Mouse (Mus musculus): Measurements from ENCODE around the gene Zpbp2. TPM values are rescaled to one million over a fixed set of nuclear protein-coding genes. Genes with fewer than 3 reads are reported as not detected.

The Zpbp2 gene
- total RNA-seq (2014; rRNA removed) = 0.28 and 0.94 TPM in 2 replicates
- 0.09 TPM in 1 of 2 replicates, not detected in the other for polyA plus RNA-seq (2012; rRNA removed)

DNA sequence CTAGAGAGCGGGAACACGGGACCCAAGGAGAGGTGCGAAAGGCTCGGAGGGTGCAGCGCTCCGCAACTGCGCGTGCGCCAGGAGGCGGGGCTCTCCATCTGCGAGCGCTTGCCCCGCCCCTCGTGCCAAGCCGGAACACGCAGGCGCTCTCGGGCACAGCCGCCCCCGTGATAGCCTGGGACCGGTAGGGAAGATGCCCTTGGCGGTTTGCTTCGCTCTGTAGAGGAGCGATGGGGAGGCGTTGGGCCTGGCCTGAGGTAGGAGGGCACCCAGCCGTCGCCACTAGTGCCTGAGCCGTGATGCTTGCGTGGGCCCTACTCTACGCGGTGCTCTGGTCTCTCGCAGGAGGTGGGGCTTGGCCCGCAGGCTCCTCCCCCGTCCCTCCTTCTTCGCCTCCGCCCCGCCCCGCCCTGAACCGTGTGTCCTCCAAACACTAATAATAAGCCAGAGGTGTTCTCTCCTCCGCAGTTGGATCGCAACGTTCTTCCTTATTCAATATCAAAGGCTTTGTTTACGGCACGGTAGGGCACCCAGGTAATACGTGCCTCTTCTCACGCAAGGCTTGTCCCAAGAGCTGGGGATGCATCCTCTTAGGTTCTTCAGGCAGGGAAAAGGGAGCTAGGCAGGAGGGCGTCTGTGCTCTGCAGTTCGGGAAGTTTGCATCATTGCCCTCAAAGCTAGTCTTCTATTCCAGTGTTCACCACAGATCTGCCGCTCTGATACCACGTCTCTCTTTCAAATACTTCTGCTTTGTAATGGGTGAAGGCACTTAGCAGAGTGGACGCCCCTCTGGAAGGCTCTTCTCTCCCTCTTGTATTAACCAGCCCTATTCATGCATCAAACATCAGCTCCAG lies at the start of gene Zpbp2:
Gene Zpbp2, plus strand, starts transcription at position 123 of the 854 bp plus-strand sequence.
- H3K9ac ChIP-seq (ENCODE audit: low read depth, low read length) = peak within 1 kb of the TSS; percentile 69
- H3K36me3 ChIP-seq (ENCODE audit: control insufficient read depth, insufficient read depth, low read length) = no peaks in the 10 kb centered on the region
- H3K4me1 ChIP-seq (ENCODE audit: control insufficient read depth, insufficient read depth, low read length) = peaks cover 3% of the 10 kb centered on the region
- peak within 1 kb of the TSS; percentile 73 for H3K4me3 ChIP-seq (ENCODE audit: insufficient read depth, low read depth, low read length)
- peaks cover 8% of the 10 kb centered on the region; the same call in 1 of the 2 replicates for H3K27me3 ChIP-seq (ENCODE audit: control insufficient read depth, insufficient read depth, low read length)
- H3K79me2 ChIP-seq (ENCODE audit: control insufficient read depth, insufficient read depth, low read length) = no peaks in the 10 kb centered on the region
- peak within 1 kb of the TSS; percentile 32; the same call in 1 of the 2 replicates for H3K27ac ChIP-seq (replicated peaks; ENCODE audit: insufficient read depth, low read depth, low read length)
- WGBS = 2% methylated on average over 51 of the region's 51 CpGs
- no peak for TF ChIP-seq CTCF (IDR thresholded peaks at IDR 0.05; ENCODE audit: low read depth, low read length)
- 0 out of 2 replicates have a peak, but pooled peaks have one; percentile 9 for TF ChIP-seq POLR2A (IDR thresholded peaks at IDR 0.05; ENCODE audit: extremely low read depth, insufficient read depth, low read length)
- DNase-seq (ENCODE audit: extremely low read depth, low read depth, low spot score) = peak; percentile 71

GRCm38 (mm10) chr11:98504926-98505325 lies 46.0 kb upstream of the Zpbp2 start:
- TF ChIP-seq POLR2A (IDR thresholded peaks at IDR 0.05; ENCODE audit: extremely low read depth, insufficient read depth, low read length) (no peak), CTCF (IDR thresholded peaks at IDR 0.05; ENCODE audit: low read depth, low read length) (no peak)
- Histone ChIP-seq H3K4me3 (ENCODE audit: insufficient read depth, low read depth, low read length) (no peak overlapping the region), H3K36me3 (ENCODE audit: control insufficient read depth, insufficient read depth, low read length) (no peaks in the 10 kb centered on the region), H3K79me2 (ENCODE audit: control insufficient read depth, insufficient read depth, low read length) (no peaks in the 10 kb centered on the region), H3K4me1 (ENCODE audit: control insufficient read depth, insufficient read depth, low read length) (no peaks in the 10 kb centered on the region), H3K27me3 (ENCODE audit: control insufficient read depth, insufficient read depth, low read length) (no peaks in the 10 kb centered on the region), H3K27ac (replicated peaks; ENCODE audit: insufficient read depth, low read depth, low read length) (no peak overlapping the region), H3K9ac (ENCODE audit: low read depth, low read length) (no peak overlapping the region)
- WGBS = 67% methylated on average over 3 of the region's 3 CpGs
- DNase-seq (ENCODE audit: extremely low read depth, low read depth, low spot score) = no peak

- no peaks in the 10 kb centered on the region for H3K79me2 ChIP-seq (ENCODE audit: control insufficient read depth, insufficient read depth, low read length)
- H3K27ac ChIP-seq (replicated peaks; ENCODE audit: insufficient read depth, low read depth, low read length) = no peak overlapping the region
- H3K9ac ChIP-seq (ENCODE audit: low read depth, low read length) = no peak overlapping the region
- H3K27me3 ChIP-seq (ENCODE audit: control insufficient read depth, insufficient read depth, low read length) = no peaks in the 10 kb centered on the region
- no peak for TF ChIP-seq POLR2A (IDR thresholded peaks at IDR 0.05; ENCODE audit: extremely low read depth, insufficient read depth, low read length)
- no peaks in the 10 kb centered on the region for H3K4me1 ChIP-seq (ENCODE audit: control insufficient read depth, insufficient read depth, low read length)
- no peak for DNase-seq (ENCODE audit: extremely low read depth, low read depth, low spot score)
- no peaks in the 10 kb centered on the region for H3K36me3 ChIP-seq (ENCODE audit: control insufficient read depth, insufficient read depth, low read length)
- WGBS = 72% methylated on average over 7 of the region's 7 CpGs
- H3K4me3 ChIP-seq (ENCODE audit: insufficient read depth, low read depth, low read length) = no peak overlapping the region
Measured at GRCm38 (mm10) chr11:98509434-98509833, 41.5 kb upstream of the Zpbp2 start.

DNA sequence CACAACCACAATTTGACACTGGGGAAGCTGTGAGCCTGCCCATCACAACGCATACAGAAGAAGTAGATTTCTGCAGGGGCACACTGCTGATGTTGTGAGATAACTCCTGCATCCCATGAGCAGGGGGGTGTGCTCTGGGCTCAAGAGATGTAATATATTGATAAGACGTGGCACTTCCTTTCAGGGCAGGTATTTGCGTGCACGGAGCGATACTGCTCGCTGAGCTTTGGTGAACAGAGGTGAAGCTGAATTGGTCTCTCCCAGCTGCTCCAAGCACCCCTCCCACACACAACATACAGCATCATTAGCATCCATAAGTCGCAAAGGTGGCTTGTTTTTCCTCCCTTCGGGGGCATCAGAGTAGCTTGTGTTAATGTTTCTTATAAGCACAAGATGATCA lies 40.8 kb upstream of the Zpbp2 start:
- Histone ChIP-seq H3K27me3 (ENCODE audit: control insufficient read depth, insufficient read depth, low read length) (no peaks in the 10 kb centered on the region), H3K36me3 (ENCODE audit: control insufficient read depth, insufficient read depth, low read length) (no peaks in the 10 kb centered on the region), H3K9ac (ENCODE audit: low read depth, low read length) (no peak overlapping the region), H3K4me3 (ENCODE audit: insufficient read depth, low read depth, low read length) (no peak overlapping the region), H3K79me2 (ENCODE audit: control insufficient read depth, insufficient read depth, low read length) (no peaks in the 10 kb centered on the region), H3K27ac (replicated peaks; ENCODE audit: insufficient read depth, low read depth, low read length) (no peak overlapping the region), H3K4me1 (ENCODE audit: control insufficient read depth, insufficient read depth, low read length) (no peaks in the 10 kb centered on the region)
- TF ChIP-seq CTCF (IDR thresholded peaks at IDR 0.05; ENCODE audit: low read depth, low read length) (no peak), POLR2A (IDR thresholded peaks at IDR 0.05; ENCODE audit: extremely low read depth, insufficient read depth, low read length) (no peak)
- 81% methylated on average over 8 of the region's 8 CpGs for WGBS
- DNase-seq (ENCODE audit: extremely low read depth, low read depth, low spot score) = peak; percentile 1

- Histone ChIP-seq H3K4me1 (ENCODE audit: control insufficient read depth, insufficient read depth, low read length) (no peaks in the 10 kb centered on the region), H3K4me3 (ENCODE audit: insufficient read depth, low read depth, low read length) (no peak overlapping the region), H3K27ac (replicated peaks; ENCODE audit: insufficient read depth, low read depth, low read length) (no peak overlapping the region), H3K27me3 (ENCODE audit: control insufficient read depth, insufficient read depth, low read length) (no peaks in the 10 kb centered on the region), H3K79me2 (ENCODE audit: control insufficient read depth, insufficient read depth, low read length) (no peaks in the 10 kb centered on the region), H3K36me3 (ENCODE audit: control insufficient read depth, insufficient read depth, low read length) (no peaks in the 10 kb centered on the region), H3K9ac (ENCODE audit: low read depth, low read length) (no peak overlapping the region)
- no peak for TF ChIP-seq POLR2A (IDR thresholded peaks at IDR 0.05; ENCODE audit: extremely low read depth, insufficient read depth, low read length)
- no peak for TF ChIP-seq CTCF (IDR thresholded peaks at IDR 0.05; ENCODE audit: low read depth, low read length)
- DNase-seq (ENCODE audit: extremely low read depth, low read depth, low spot score) = no peak
- 85% methylated on average over 13 of the region's 13 CpGs for WGBS
Measured at GRCm38 (mm10) chr11:98512881-98513280, 38.0 kb upstream of the Zpbp2 start.

Measured in liver, adult 2 months (tissue).